Mouse (Mus musculus): ENCODE measurements around the gene Polr2l.

GRCm38 (mm10) chr7:141477578-141478269 lies 2.8 kb upstream of the Polr2l start:
- TF ChIP-seq POLR2A (IDR thresholded peaks at IDR 0.05; ENCODE audit: insufficient read depth, low read length), result no peak
- TF ChIP-seq CTCF (IDR thresholded peaks at IDR 0.05; ENCODE audit: low read depth, low read length), result no peak

Data from ES-Bruce4 (cell line).